Mouse (Mus musculus): Measurements from ENCODE around the gene Ak5. TPM values are rescaled to one million over a fixed set of nuclear protein-coding genes. Genes with fewer than 3 reads are reported as not detected.

Ak5 gene
- polyA plus RNA-seq, 1 experiment, result 1.4 TPM

DNA sequence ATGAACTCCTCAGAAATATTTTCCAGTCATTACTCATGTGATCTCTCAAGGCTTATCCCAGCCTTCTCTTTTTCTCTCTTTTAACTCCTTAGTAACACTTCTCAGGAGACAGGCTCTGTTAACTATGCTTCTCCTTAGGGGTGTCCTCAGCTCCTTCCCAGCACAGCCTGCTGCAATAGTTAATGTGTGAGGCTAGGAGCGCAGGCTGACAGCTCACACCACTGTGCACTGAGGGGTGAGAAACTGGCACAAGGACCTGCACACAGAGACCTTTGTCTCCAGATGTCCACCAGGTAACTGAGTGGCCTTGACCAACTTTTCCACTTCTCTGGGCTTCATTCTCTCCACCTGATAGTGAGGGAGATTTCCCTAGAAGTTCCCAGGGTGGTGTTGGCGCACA, 170.3 kb downstream of the Ak5 start:
- Histone ChIP-seq H3K27ac (ENCODE audit: control insufficient read depth, insufficient read depth, low read depth, low read length) (no peak overlapping the region), H3K4me1 (ENCODE audit: control insufficient read depth, insufficient read depth, low read length) (no peaks in the 10 kb centered on the region), H3K4me3 (ENCODE audit: control insufficient read depth, low read depth, low read length) (no peak overlapping the region), H3K27me3 (ENCODE audit: control insufficient read depth, insufficient read depth, low read length) (no peaks in the 10 kb centered on the region), H3K36me3 (ENCODE audit: control insufficient read depth, insufficient read depth, low read length) (no peaks in the 10 kb centered on the region)
- TF ChIP-seq CTCF (IDR thresholded peaks at IDR 0.05; ENCODE audit: control insufficient read depth, insufficient read depth, insufficient replicate concordance, low read depth, low read length) (no peak), POLR2A (IDR thresholded peaks at IDR 0.05; ENCODE audit: control insufficient read depth, low read depth, low read length) (no peak)

DNA sequence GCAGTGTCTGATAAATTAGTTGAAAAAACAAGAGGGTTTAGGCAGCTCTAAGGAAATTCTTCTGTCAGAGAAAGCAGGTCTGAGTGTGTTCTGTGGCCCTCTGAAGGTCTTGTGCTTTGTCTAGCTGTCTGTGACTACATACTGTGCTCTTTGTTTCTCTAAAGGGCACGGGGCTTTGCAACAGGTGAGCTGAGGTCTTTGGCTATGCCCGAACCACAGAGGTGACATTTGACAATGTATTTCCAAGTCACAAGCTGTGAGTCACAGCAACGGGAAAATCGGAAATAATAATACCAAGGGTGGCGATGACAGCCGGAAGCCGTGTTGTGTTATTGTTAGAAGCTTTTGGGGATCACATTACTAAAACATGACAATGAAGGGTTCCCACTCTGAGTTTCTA, 171.1 kb downstream of the Ak5 start:
- TF ChIP-seq POLR2A (IDR thresholded peaks at IDR 0.05; ENCODE audit: control insufficient read depth, low read depth, low read length) (no peak), CTCF (IDR thresholded peaks at IDR 0.05; ENCODE audit: control insufficient read depth, insufficient read depth, insufficient replicate concordance, low read depth, low read length) (no peak)
- Histone ChIP-seq H3K27ac (ENCODE audit: control insufficient read depth, insufficient read depth, low read depth, low read length) (no peak overlapping the region), H3K4me3 (ENCODE audit: control insufficient read depth, low read depth, low read length) (no peak overlapping the region), H3K36me3 (ENCODE audit: control insufficient read depth, insufficient read depth, low read length) (no peaks in the 10 kb centered on the region), H3K27me3 (ENCODE audit: control insufficient read depth, insufficient read depth, low read length) (no peaks in the 10 kb centered on the region), H3K4me1 (ENCODE audit: control insufficient read depth, insufficient read depth, low read length) (no peaks in the 10 kb centered on the region)

DNA sequence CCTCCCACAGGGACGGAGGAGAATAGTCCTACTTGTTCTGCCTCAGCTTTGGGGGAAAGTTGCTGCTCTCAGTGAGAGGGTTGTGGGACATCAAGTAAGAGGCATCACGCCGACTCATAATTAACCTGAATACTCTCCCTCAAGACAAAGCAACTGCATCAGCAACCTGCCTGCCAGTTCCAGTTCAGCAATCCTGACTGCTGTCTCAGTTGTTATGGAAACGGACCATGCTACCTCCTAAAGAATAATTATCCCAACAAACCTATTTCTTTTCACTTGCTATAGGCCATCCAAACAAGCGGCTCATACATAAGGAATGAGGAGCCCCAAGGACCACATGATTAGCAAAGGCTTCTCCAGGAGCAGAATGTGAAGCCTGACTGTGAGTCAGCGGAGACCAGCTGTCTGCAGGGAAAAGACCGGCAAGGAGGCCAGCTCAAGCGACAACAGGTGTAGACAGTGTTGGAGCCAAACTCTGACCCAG, 172.7 kb downstream of the Ak5 start:
- no peaks in the 10 kb centered on the region for H3K4me1 ChIP-seq (ENCODE audit: control insufficient read depth, insufficient read depth, low read length)
- no peaks in the 10 kb centered on the region for H3K36me3 ChIP-seq (ENCODE audit: control insufficient read depth, insufficient read depth, low read length)
- no peak overlapping the region for H3K4me3 ChIP-seq (ENCODE audit: control insufficient read depth, low read depth, low read length)
- no peaks in the 10 kb centered on the region for H3K27me3 ChIP-seq (ENCODE audit: control insufficient read depth, insufficient read depth, low read length)
- no peak for TF ChIP-seq POLR2A (IDR thresholded peaks at IDR 0.05; ENCODE audit: control insufficient read depth, low read depth, low read length)
- TF ChIP-seq CTCF (IDR thresholded peaks at IDR 0.05; ENCODE audit: control insufficient read depth, insufficient read depth, insufficient replicate concordance, low read depth, low read length), result no peak
- H3K27ac ChIP-seq (ENCODE audit: control insufficient read depth, insufficient read depth, low read depth, low read length), result no peak overlapping the region

DNA sequence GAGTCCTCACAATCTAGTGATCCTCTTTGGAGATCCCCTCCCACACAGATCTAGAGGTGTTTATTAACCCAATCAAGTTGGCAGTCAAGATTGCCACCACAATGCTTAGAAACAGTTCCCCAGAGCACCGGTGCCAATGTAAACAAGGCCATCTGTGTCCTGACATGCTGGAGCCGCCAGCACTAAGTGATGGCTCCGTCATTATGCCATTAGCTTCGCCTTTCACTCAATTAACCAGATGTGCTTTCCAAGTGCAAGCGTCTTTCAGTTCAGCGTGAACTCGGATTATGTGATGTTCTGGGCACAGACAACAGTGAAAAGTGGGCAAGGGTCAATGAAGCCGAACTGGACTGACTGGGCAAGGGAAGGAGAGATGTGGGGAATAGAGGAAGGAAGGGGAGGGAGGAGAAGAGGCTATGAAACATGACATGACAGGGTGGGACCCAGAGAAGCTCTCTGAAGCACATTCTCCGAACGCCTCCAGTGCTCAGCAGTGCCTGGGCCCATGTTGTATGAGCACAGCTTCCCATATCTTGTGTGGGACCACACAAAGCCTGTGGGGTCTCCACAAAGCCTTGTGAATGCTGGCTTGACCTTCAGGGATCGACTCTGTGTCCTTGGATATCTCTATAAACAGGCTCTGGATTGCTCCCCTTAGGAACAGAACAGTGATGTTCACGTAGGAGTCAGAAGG, 173.3 kb downstream of the Ak5 start:
- no peaks in the 10 kb centered on the region for H3K27me3 ChIP-seq (ENCODE audit: control insufficient read depth, insufficient read depth, low read length)
- no peak overlapping the region for H3K4me3 ChIP-seq (ENCODE audit: control insufficient read depth, low read depth, low read length)
- no peak overlapping the region for H3K27ac ChIP-seq (ENCODE audit: control insufficient read depth, insufficient read depth, low read depth, low read length)
- H3K4me1 ChIP-seq (ENCODE audit: control insufficient read depth, insufficient read depth, low read length), result no peaks in the 10 kb centered on the region
- TF ChIP-seq CTCF (IDR thresholded peaks at IDR 0.05; ENCODE audit: control insufficient read depth, insufficient read depth, insufficient replicate concordance, low read depth, low read length), result no peak
- no peak for TF ChIP-seq POLR2A (IDR thresholded peaks at IDR 0.05; ENCODE audit: control insufficient read depth, low read depth, low read length)
- H3K36me3 ChIP-seq (ENCODE audit: control insufficient read depth, insufficient read depth, low read length), result no peaks in the 10 kb centered on the region

DNA sequence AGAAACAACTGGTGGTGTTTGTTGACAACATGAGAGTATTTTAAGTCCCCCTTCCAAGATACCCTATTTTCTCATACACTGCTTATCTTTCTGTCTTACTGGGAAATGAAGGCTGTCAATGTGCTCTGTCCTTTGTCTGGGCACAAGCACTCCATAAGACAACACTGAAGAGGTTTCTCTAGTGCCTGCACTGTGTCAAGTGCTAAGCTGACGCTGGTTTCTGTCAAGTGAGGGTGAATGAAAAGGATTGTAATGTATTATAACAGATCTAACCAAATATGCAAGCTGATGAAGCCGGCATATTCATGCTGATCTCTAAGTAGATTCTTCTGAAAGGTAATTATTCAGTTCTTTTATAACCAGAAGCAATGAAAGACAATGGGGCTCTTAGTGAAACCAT, 174.3 kb downstream of the Ak5 start:
- Histone ChIP-seq H3K4me1 (ENCODE audit: control insufficient read depth, insufficient read depth, low read length) (no peaks in the 10 kb centered on the region), H3K27ac (ENCODE audit: control insufficient read depth, insufficient read depth, low read depth, low read length) (no peak overlapping the region), H3K36me3 (ENCODE audit: control insufficient read depth, insufficient read depth, low read length) (no peaks in the 10 kb centered on the region), H3K4me3 (ENCODE audit: control insufficient read depth, low read depth, low read length) (no peak overlapping the region), H3K27me3 (ENCODE audit: control insufficient read depth, insufficient read depth, low read length) (no peaks in the 10 kb centered on the region)
- TF ChIP-seq CTCF (IDR thresholded peaks at IDR 0.05; ENCODE audit: control insufficient read depth, insufficient read depth, insufficient replicate concordance, low read depth, low read length), result no peak
- TF ChIP-seq POLR2A (IDR thresholded peaks at IDR 0.05; ENCODE audit: control insufficient read depth, low read depth, low read length), result no peak

DNA sequence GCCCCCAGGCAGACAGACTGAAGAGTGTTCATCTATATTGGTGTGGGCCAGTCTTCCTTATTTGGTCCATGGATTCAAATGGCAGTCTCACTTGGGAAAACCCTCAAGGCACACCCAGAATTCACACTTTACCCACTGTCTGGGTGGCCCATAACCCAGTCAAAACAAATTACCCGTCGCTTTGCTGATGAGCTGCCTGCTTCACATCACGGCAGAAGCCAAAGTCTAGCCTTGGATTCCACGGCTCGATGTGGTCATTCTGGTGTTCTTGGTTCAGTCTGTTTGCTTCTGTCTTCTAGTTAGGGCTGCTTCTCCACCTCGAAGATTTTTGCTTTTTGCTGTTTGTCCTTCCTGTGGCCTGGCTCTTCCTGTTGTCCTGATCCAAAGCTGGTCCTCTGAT, 175.9 kb downstream of the Ak5 start:
- TF ChIP-seq POLR2A (IDR thresholded peaks at IDR 0.05; ENCODE audit: control insufficient read depth, low read depth, low read length) (no peak), CTCF (IDR thresholded peaks at IDR 0.05; ENCODE audit: control insufficient read depth, insufficient read depth, insufficient replicate concordance, low read depth, low read length) (no peak)
- Histone ChIP-seq H3K27ac (ENCODE audit: control insufficient read depth, insufficient read depth, low read depth, low read length) (no peak overlapping the region), H3K36me3 (ENCODE audit: control insufficient read depth, insufficient read depth, low read length) (no peaks in the 10 kb centered on the region), H3K4me1 (ENCODE audit: control insufficient read depth, insufficient read depth, low read length) (peaks cover under 1% of the 10 kb centered on the region), H3K27me3 (ENCODE audit: control insufficient read depth, insufficient read depth, low read length) (no peaks in the 10 kb centered on the region), H3K4me3 (ENCODE audit: control insufficient read depth, low read depth, low read length) (no peak overlapping the region)

DNA sequence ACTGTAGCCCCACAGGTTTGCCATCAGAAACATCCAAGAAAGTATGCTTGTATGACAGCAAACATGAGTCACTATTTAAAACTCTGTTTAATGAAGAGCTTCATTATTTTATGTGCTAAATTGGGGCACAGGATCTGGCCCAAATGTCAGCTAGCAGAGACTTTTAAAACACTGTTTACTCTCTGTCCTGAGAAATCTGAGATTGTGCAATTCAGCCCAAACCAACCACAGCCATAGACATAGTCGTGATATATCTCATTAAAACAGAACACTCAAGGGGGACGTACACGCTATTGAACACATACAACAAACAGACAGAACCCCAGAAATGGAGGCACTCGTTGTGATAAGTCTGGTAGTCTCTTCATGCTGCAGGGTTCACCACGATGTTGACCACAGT, 177.7 kb downstream of the Ak5 start:
- TF ChIP-seq POLR2A (IDR thresholded peaks at IDR 0.05; ENCODE audit: control insufficient read depth, low read depth, low read length), result no peak
- TF ChIP-seq CTCF (IDR thresholded peaks at IDR 0.05; ENCODE audit: control insufficient read depth, insufficient read depth, insufficient replicate concordance, low read depth, low read length), result no peak
- Histone ChIP-seq H3K36me3 (ENCODE audit: control insufficient read depth, insufficient read depth, low read length) (no peaks in the 10 kb centered on the region), H3K4me3 (ENCODE audit: control insufficient read depth, low read depth, low read length) (no peak overlapping the region), H3K27ac (ENCODE audit: control insufficient read depth, insufficient read depth, low read depth, low read length) (no peak overlapping the region), H3K27me3 (ENCODE audit: control insufficient read depth, insufficient read depth, low read length) (no peaks in the 10 kb centered on the region), H3K4me1 (ENCODE audit: control insufficient read depth, insufficient read depth, low read length) (peaks cover 8% of the 10 kb centered on the region)

All from testis, adult 2 months (tissue).